Mouse (Mus musculus): ENCODE results near the gene Trim2. TPM values are rescaled to one million over a fixed set of nuclear protein-coding genes. Genes with fewer than 3 reads are reported as not detected.
A peak's percentile ranks its signal among the peaks of the same experiment; 100 is the strongest.

The Trim2 gene
- polyA plus RNA-seq, 1 experiment from 2014 or later, result 136 TPM

- no peak overlapping the region for H3K9ac ChIP-seq
- no peaks in the 10 kb centered on the region for H3K27me3 ChIP-seq (ENCODE audit: control insufficient read depth, insufficient read depth, low read length)
- no peak overlapping the region for H3K27ac ChIP-seq
- ATAC-seq (ENCODE audit: low FRiP score) (no peak), DNase-seq (ENCODE audit: low spot score) (no peak)
- no peaks in the 10 kb centered on the region for H3K9me3 ChIP-seq (ENCODE audit: control insufficient read depth, low read length)
- no peak overlapping the region for H3K4me3 ChIP-seq (replicated peaks; ENCODE audit: low read length)
- H3K4me2 ChIP-seq (replicated peaks), result no peak overlapping the region
- no peaks in the 10 kb centered on the region for H3K4me1 ChIP-seq (replicated peaks; ENCODE audit: control insufficient read depth, insufficient read depth, low read length)
- 64% methylated on average over 2 of the region's 2 CpGs for WGBS
- H3K36me3 ChIP-seq (replicated peaks; ENCODE audit: control insufficient read depth, insufficient read depth), result no peaks in the 10 kb centered on the region
Measured at GRCm38 (mm10) chr3:84296676-84297075, 10.0 kb downstream of the Trim2 start.

- DNase-seq (ENCODE audit: low spot score) (no peak), ATAC-seq (ENCODE audit: low FRiP score) (no peak)
- H3K4me2 ChIP-seq (replicated peaks), result no peak overlapping the region
- H3K9me3 ChIP-seq (ENCODE audit: control insufficient read depth, low read length), result no peaks in the 10 kb centered on the region
- no peaks in the 10 kb centered on the region for H3K36me3 ChIP-seq (replicated peaks; ENCODE audit: control insufficient read depth, insufficient read depth)
- H3K4me3 ChIP-seq (replicated peaks; ENCODE audit: low read length), result no peak overlapping the region
- no peak overlapping the region for H3K9ac ChIP-seq
- no peaks in the 10 kb centered on the region for H3K4me1 ChIP-seq (replicated peaks; ENCODE audit: control insufficient read depth, insufficient read depth, low read length)
- WGBS, result 52% methylated on average over 9 of the region's 9 CpGs
- no peak overlapping the region for H3K27ac ChIP-seq
- no peaks in the 10 kb centered on the region for H3K27me3 ChIP-seq (ENCODE audit: control insufficient read depth, insufficient read depth, low read length)
Measured at GRCm38 (mm10) chr3:84294734-84295133, 11.9 kb downstream of the Trim2 start.

DNA sequence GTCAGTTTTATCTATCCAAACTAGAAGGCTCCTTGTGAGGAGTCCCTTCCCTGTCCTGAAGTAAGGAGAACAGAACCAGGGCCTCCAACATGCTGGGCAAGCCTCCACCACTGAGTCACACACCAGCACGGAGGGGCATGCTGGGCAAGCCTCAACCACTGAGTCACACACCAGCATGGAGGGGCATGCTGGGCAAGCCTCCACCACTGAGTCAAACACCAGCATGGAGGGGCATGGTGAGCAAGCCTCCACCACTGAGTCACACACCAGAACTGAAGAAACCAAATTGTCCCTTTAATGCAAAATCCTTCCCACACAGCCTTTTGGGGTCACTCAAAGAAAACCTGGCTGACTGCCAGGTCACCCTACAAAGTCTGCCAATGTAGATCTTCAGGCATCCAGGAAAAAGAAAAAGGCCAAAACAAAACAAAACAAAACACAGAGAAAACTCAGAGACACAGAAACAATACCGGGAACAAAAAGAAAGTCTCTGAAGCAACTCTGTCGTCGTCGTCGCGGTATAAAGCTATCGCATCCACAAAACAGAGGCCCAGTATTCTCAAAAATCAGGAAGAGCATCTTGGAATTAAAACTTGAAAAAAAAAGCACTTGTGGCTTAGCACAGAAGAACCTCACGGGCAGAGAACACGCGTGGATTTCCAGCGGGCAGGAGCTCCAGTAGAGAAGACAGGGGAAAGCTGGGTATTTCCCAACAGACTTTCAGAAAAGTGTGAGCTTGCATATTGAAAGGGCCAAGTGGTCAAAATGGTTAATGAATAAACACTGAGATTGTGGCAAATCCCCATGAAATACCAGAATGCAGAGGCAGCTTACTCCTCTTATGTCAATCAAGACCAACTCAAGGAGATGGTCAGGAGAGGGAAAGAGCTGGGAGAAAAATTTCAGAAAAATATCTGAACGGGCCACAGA, 12.7 kb downstream of the Trim2 start:
- Histone ChIP-seq H3K4me2 (replicated peaks) (no peak overlapping the region), H3K4me3 (replicated peaks; ENCODE audit: low read length) (no peak overlapping the region), H3K9me3 (ENCODE audit: control insufficient read depth, low read length) (no peaks in the 10 kb centered on the region), H3K36me3 (replicated peaks; ENCODE audit: control insufficient read depth, insufficient read depth) (no peaks in the 10 kb centered on the region), H3K27ac (no peak overlapping the region), H3K4me1 (replicated peaks; ENCODE audit: control insufficient read depth, insufficient read depth, low read length) (no peaks in the 10 kb centered on the region), H3K9ac (no peak overlapping the region), H3K27me3 (ENCODE audit: control insufficient read depth, insufficient read depth, low read length) (no peaks in the 10 kb centered on the region)
- WGBS, result 56% methylated on average over 13 of the region's 13 CpGs
- ATAC-seq (ENCODE audit: low FRiP score) (no peak), DNase-seq (ENCODE audit: low spot score) (no peak)

- H3K27me3 ChIP-seq (ENCODE audit: control insufficient read depth, insufficient read depth, low read length), result no peaks in the 10 kb centered on the region
- DNase-seq (ENCODE audit: low spot score) (no peak), ATAC-seq (ENCODE audit: low FRiP score) (peak; percentile 31; the same call in 1 of the 2 replicates)
- H3K4me2 ChIP-seq (replicated peaks), result no peak overlapping the region
- peak overlapping the region; percentile 39; the same call in 1 of the 2 replicates for H3K27ac ChIP-seq
- no peaks in the 10 kb centered on the region for H3K4me1 ChIP-seq (replicated peaks; ENCODE audit: control insufficient read depth, insufficient read depth, low read length)
- H3K9me3 ChIP-seq (ENCODE audit: control insufficient read depth, low read length), result no peaks in the 10 kb centered on the region
- 72% methylated on average over 5 of the region's 5 CpGs for WGBS
- H3K36me3 ChIP-seq (replicated peaks; ENCODE audit: control insufficient read depth, insufficient read depth), result no peaks in the 10 kb centered on the region
- no peak overlapping the region for H3K4me3 ChIP-seq (replicated peaks; ENCODE audit: low read length)
- H3K9ac ChIP-seq, result no peak overlapping the region
Measured at GRCm38 (mm10) chr3:84292238-84292637, 14.4 kb downstream of the Trim2 start.

DNA sequence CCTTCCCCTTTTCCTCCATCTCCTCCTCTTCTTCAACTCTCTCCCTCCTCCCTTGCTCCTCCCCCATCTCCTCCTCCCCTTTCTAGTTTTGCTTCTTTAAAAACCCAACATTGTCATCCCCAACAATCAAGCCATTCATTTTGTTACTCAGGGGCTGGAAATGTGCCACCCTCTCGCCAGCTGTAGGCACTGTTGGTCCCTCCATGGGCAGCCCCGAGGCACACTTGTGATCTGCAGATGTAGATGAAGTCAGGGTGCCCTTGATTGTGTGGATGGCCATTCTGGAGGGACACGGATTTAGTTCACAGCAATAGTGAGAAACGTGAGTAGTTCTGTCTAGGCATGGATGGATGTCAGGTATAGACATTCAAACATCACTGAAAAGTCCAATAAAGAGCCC, 17.7 kb downstream of the Trim2 start:
- no peaks in the 10 kb centered on the region for H3K36me3 ChIP-seq (replicated peaks; ENCODE audit: control insufficient read depth, insufficient read depth)
- H3K27ac ChIP-seq, result no peak overlapping the region
- H3K4me3 ChIP-seq (replicated peaks; ENCODE audit: low read length), result no peak overlapping the region
- H3K4me2 ChIP-seq (replicated peaks), result no peak overlapping the region
- peaks cover 9% of the 10 kb centered on the region; the same call in 1 of the 2 replicates for H3K4me1 ChIP-seq (replicated peaks; ENCODE audit: control insufficient read depth, insufficient read depth, low read length)
- no peaks in the 10 kb centered on the region for H3K9me3 ChIP-seq (ENCODE audit: control insufficient read depth, low read length)
- H3K27me3 ChIP-seq (ENCODE audit: control insufficient read depth, insufficient read depth, low read length), result no peaks in the 10 kb centered on the region
- 81% methylated on average over 4 of the region's 4 CpGs for WGBS
- DNase-seq (ENCODE audit: low spot score) (no peak), ATAC-seq (ENCODE audit: low FRiP score) (no peak)
- H3K9ac ChIP-seq, result no peak overlapping the region

- no peak overlapping the region for H3K9ac ChIP-seq
- DNase-seq (ENCODE audit: low spot score) (no peak), ATAC-seq (ENCODE audit: low FRiP score) (no peak)
- no peaks in the 10 kb centered on the region for H3K9me3 ChIP-seq (ENCODE audit: control insufficient read depth, low read length)
- H3K4me1 ChIP-seq (replicated peaks; ENCODE audit: control insufficient read depth, insufficient read depth, low read length), result peaks cover 13% of the 10 kb centered on the region; the same call in 1 of the 2 replicates
- no peaks in the 10 kb centered on the region for H3K27me3 ChIP-seq (ENCODE audit: control insufficient read depth, insufficient read depth, low read length)
- no peak overlapping the region for H3K4me3 ChIP-seq (replicated peaks; ENCODE audit: low read length)
- 83% methylated on average over 2 of the region's 3 CpGs for WGBS
- H3K27ac ChIP-seq, result no peak overlapping the region
- no peaks in the 10 kb centered on the region for H3K36me3 ChIP-seq (replicated peaks; ENCODE audit: control insufficient read depth, insufficient read depth)
- no peak overlapping the region for H3K4me2 ChIP-seq (replicated peaks)
Measured at GRCm38 (mm10) chr3:84287256-84287655, 19.4 kb downstream of the Trim2 start.

- Histone ChIP-seq H3K9ac (no peak overlapping the region), H3K9me3 (ENCODE audit: control insufficient read depth, low read length) (no peaks in the 10 kb centered on the region), H3K4me1 (replicated peaks; ENCODE audit: control insufficient read depth, insufficient read depth, low read length) (peaks cover 16% of the 10 kb centered on the region; the same call in 1 of the 2 replicates), H3K4me2 (replicated peaks) (no peak overlapping the region), H3K36me3 (replicated peaks; ENCODE audit: control insufficient read depth, insufficient read depth) (no peaks in the 10 kb centered on the region), H3K27ac (no peak overlapping the region), H3K27me3 (ENCODE audit: control insufficient read depth, insufficient read depth, low read length) (no peaks in the 10 kb centered on the region), H3K4me3 (replicated peaks; ENCODE audit: low read length) (no peak overlapping the region)
- WGBS, result 83% methylated on average over 5 of the region's 5 CpGs
- no peak for ATAC-seq (ENCODE audit: low FRiP score)
- no peak for DNase-seq (ENCODE audit: low spot score)
Measured at GRCm38 (mm10) chr3:84286311-84286710, 20.4 kb downstream of the Trim2 start.

GRCm38 (mm10) chr3:84284796-84285195, 21.9 kb downstream of the Trim2 start:
- Histone ChIP-seq H3K36me3 (replicated peaks; ENCODE audit: control insufficient read depth, insufficient read depth) (no peaks in the 10 kb centered on the region), H3K27ac (0 out of 2 replicates have a peak overlapping the region, but pooled peaks have one; percentile 0), H3K9ac (no peak overlapping the region), H3K4me2 (replicated peaks) (no peak overlapping the region), H3K27me3 (ENCODE audit: control insufficient read depth, insufficient read depth, low read length) (no peaks in the 10 kb centered on the region), H3K9me3 (ENCODE audit: control insufficient read depth, low read length) (no peaks in the 10 kb centered on the region), H3K4me1 (replicated peaks; ENCODE audit: control insufficient read depth, insufficient read depth, low read length) (peaks cover 16% of the 10 kb centered on the region; the same call in 1 of the 2 replicates), H3K4me3 (replicated peaks; ENCODE audit: low read length) (no peak overlapping the region)
- ATAC-seq (ENCODE audit: low FRiP score) (no peak), DNase-seq (ENCODE audit: low spot score) (no peak)
- WGBS, result 64% methylated on average over 3 of the region's 3 CpGs

DNA sequence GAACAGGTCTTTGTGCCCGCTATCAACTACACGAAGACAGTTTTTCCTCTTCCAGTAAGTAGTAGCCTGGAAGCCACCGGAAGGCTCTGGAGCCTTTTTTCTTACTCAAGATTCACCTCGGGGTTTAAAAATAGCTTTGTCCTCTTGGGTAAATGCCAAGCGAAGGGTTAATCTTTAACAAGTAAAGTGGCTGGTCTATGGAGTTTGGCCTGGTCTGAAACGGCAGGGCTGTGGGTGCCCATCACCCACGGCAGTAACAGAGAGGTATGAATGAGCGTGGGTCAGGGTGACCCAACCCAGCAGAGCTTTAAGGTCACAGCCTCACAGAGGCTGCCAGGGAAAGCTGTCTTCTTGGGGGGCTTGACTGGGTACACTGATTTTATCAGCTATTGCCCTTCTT, 23.2 kb downstream of the Trim2 start:
- Histone ChIP-seq H3K9me3 (ENCODE audit: control insufficient read depth, low read length) (no peaks in the 10 kb centered on the region), H3K4me2 (replicated peaks) (no peak overlapping the region), H3K4me3 (replicated peaks; ENCODE audit: low read length) (no peak overlapping the region), H3K9ac (no peak overlapping the region), H3K27me3 (ENCODE audit: control insufficient read depth, insufficient read depth, low read length) (no peaks in the 10 kb centered on the region), H3K27ac (no peak overlapping the region), H3K36me3 (replicated peaks; ENCODE audit: control insufficient read depth, insufficient read depth) (no peaks in the 10 kb centered on the region), H3K4me1 (replicated peaks; ENCODE audit: control insufficient read depth, insufficient read depth, low read length) (peaks cover 16% of the 10 kb centered on the region; the same call in 1 of the 2 replicates)
- no peak for DNase-seq (ENCODE audit: low spot score)
- ATAC-seq (ENCODE audit: low FRiP score), result no peak
- 65% methylated on average over 8 of the region's 8 CpGs for WGBS

Measured in hindbrain, embryonic 14.5 days (tissue).